Mouse (Mus musculus): Measurements from ENCODE around the gene Rsph1. TPM values are rescaled to one million over a fixed set of nuclear protein-coding genes. Genes with fewer than 3 reads are reported as not detected.

Gene Rsph1
- polyA plus RNA-seq, 1 experiment = 0.13 TPM

DNA sequence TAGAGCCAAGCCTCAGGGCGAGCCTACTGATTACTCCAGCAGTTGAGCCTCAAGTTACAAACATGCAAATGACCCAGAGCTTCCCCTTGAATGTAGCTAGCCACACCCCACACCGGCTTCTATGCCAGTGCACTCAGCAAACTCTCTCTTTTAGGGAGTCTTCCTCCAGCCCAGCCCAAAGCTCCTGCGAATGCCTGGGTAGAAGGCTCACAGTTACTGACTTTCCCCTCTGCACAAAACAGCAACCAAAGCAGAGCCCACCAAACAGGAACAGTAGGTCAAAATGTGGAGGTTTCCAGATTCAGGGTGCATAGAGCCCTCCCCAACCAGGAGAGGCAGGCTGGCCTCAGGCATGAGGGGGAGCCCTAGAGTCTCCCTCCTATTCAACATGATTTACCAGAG is 12.0 kb downstream of the Rsph1 start:
- 19% methylated on average over 3 of the region's 3 CpGs for WGBS
- TF ChIP-seq POLR2A (IDR thresholded peaks at IDR 0.05; ENCODE audit: low read depth, low read length) = no peak
- no peak for TF ChIP-seq CTCF (IDR thresholded peaks at IDR 0.05; ENCODE audit: extremely low read depth, insufficient read depth, insufficient read length, insufficient replicate concordance)
- no peaks in the 10 kb centered on the region for H3K36me3 ChIP-seq (ENCODE audit: control insufficient read depth, insufficient read depth, low read length)
- no peak overlapping the region for H3K4me3 ChIP-seq (ENCODE audit: extremely low read depth, insufficient read depth, insufficient read length)
- H3K27me3 ChIP-seq (ENCODE audit: control insufficient read depth, insufficient read depth, low read length) = no peaks in the 10 kb centered on the region
- peak; percentile 26 to 66 for DNase-seq (ENCODE audit: low read depth in 1 of 2, low spot score in 2 of 2)
- H3K4me1 ChIP-seq (ENCODE audit: control insufficient read depth, insufficient read depth, insufficient read length) = peaks cover 20% of the 10 kb centered on the region
- H3K27ac ChIP-seq (ENCODE audit: insufficient read depth, low read length) = peak overlapping the region; percentile 61

DNA sequence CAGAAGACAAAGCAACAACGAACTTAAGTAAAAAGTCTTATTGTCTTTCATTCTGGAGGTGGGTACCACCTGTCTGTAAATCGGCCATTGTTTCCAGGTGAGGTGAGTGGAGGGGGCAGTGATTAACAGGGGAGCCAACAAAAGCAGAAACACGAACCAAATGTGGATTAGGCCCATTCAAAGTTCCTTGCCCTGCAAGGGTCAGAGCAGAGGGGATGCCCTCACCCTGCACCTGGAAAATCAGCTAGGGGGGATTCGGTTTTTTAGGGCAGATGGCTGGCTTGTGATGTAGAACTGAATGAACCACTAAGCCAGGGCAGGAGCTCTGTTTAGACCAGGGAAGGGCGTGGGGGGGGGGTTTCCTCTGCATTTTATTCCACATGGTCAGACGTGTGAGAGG is 12.8 kb downstream of the Rsph1 start:
- WGBS = 61% methylated on average over 6 of the region's 6 CpGs
- no peaks in the 10 kb centered on the region for H3K27me3 ChIP-seq (ENCODE audit: control insufficient read depth, insufficient read depth, low read length)
- H3K27ac ChIP-seq (ENCODE audit: insufficient read depth, low read length) = peak overlapping the region; percentile 52
- no peak overlapping the region for H3K4me3 ChIP-seq (ENCODE audit: extremely low read depth, insufficient read depth, insufficient read length)
- no peaks in the 10 kb centered on the region for H3K36me3 ChIP-seq (ENCODE audit: control insufficient read depth, insufficient read depth, low read length)
- TF ChIP-seq CTCF (IDR thresholded peaks at IDR 0.05; ENCODE audit: extremely low read depth, insufficient read depth, insufficient read length, insufficient replicate concordance) (no peak), POLR2A (IDR thresholded peaks at IDR 0.05; ENCODE audit: low read depth, low read length) (no peak)
- peaks cover 20% of the 10 kb centered on the region for H3K4me1 ChIP-seq (ENCODE audit: control insufficient read depth, insufficient read depth, insufficient read length)
- no peak for DNase-seq (ENCODE audit: low read depth in 1 of 2, low spot score in 2 of 2)

DNA sequence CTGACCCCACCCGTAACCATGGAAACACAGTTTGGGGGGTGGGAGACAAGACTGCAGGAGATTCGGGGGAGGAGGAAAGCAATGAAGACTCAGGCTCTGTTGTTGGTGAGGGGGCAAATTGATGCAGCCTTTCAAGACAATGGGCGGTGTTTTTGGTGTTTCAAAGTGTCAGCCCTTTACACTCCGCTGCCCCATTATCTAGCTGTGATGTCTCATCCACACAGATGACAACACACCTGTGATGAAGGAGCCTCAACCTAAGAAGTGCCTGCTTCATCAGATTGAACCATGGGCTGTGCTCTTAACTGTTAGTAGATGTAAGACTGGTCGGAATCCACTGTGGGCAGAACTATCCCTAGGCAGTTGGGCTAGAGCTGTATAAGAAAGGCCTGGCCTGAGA is 13.4 kb downstream of the Rsph1 start:
- H3K27me3 ChIP-seq (ENCODE audit: control insufficient read depth, insufficient read depth, low read length) = no peaks in the 10 kb centered on the region
- no peak overlapping the region for H3K27ac ChIP-seq (ENCODE audit: insufficient read depth, low read length)
- no peaks in the 10 kb centered on the region for H3K36me3 ChIP-seq (ENCODE audit: control insufficient read depth, insufficient read depth, low read length)
- WGBS = 78% methylated on average over 5 of the region's 5 CpGs
- no peak for DNase-seq (ENCODE audit: low read depth in 1 of 2, low spot score in 2 of 2)
- peaks cover 20% of the 10 kb centered on the region for H3K4me1 ChIP-seq (ENCODE audit: control insufficient read depth, insufficient read depth, insufficient read length)
- no peak overlapping the region for H3K4me3 ChIP-seq (ENCODE audit: extremely low read depth, insufficient read depth, insufficient read length)
- TF ChIP-seq CTCF (IDR thresholded peaks at IDR 0.05; ENCODE audit: extremely low read depth, insufficient read depth, insufficient read length, insufficient replicate concordance) (no peak), POLR2A (IDR thresholded peaks at IDR 0.05; ENCODE audit: low read depth, low read length) (no peak)

DNA sequence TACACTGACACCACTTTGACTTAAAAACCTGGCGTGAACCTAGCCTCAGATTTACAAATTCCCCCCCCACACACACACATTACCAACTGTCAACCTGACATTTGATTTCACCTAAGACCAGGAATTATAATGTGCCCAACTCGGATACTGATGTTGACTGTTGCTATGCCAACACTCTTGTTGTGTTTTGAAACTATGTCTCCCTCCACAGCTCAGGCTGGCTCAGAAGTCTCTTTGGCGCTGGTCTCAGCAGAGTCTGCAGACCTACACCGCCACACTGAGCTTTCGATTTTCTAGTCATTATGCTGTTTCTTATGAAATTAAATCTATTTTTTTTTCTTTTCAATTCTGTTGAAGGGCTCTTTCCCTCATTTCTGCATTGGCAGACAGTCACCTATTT is 14.5 kb downstream of the Rsph1 start:
- DNase-seq (ENCODE audit: low read depth in 1 of 2, low spot score in 2 of 2) = no peak
- TF ChIP-seq POLR2A (IDR thresholded peaks at IDR 0.05; ENCODE audit: low read depth, low read length) (no peak), CTCF (IDR thresholded peaks at IDR 0.05; ENCODE audit: extremely low read depth, insufficient read depth, insufficient read length, insufficient replicate concordance) (no peak)
- Histone ChIP-seq H3K27me3 (ENCODE audit: control insufficient read depth, insufficient read depth, low read length) (no peaks in the 10 kb centered on the region), H3K36me3 (ENCODE audit: control insufficient read depth, insufficient read depth, low read length) (no peaks in the 10 kb centered on the region), H3K4me3 (ENCODE audit: extremely low read depth, insufficient read depth, insufficient read length) (no peak overlapping the region), H3K27ac (ENCODE audit: insufficient read depth, low read length) (no peak overlapping the region), H3K4me1 (ENCODE audit: control insufficient read depth, insufficient read depth, insufficient read length) (peaks cover 20% of the 10 kb centered on the region)
- WGBS = 78% methylated on average over 5 of the region's 5 CpGs

- Histone ChIP-seq H3K27me3 (ENCODE audit: control insufficient read depth, insufficient read depth, low read length) (no peaks in the 10 kb centered on the region), H3K4me3 (ENCODE audit: extremely low read depth, insufficient read depth, insufficient read length) (no peak overlapping the region), H3K4me1 (ENCODE audit: control insufficient read depth, insufficient read depth, insufficient read length) (peaks cover 16% of the 10 kb centered on the region), H3K27ac (ENCODE audit: insufficient read depth, low read length) (no peak overlapping the region), H3K36me3 (ENCODE audit: control insufficient read depth, insufficient read depth, low read length) (no peaks in the 10 kb centered on the region)
- TF ChIP-seq CTCF (IDR thresholded peaks at IDR 0.05; ENCODE audit: extremely low read depth, insufficient read depth, insufficient read length, insufficient replicate concordance) = no peak
- no peak for TF ChIP-seq POLR2A (IDR thresholded peaks at IDR 0.05; ENCODE audit: low read depth, low read length)
- WGBS = 42% methylated on average over 6 of the region's 6 CpGs
- no peak for DNase-seq (ENCODE audit: low read depth in 1 of 2, low spot score in 2 of 2)
These were observed 15.8 kb downstream of the Rsph1 start for GRCm38 (mm10) chr17:31261352-31261751.

- DNase-seq (ENCODE audit: low read depth in 1 of 2, low spot score in 2 of 2) = no peak
- H3K27me3 ChIP-seq (ENCODE audit: control insufficient read depth, insufficient read depth, low read length) = no peaks in the 10 kb centered on the region
- H3K4me3 ChIP-seq (ENCODE audit: extremely low read depth, insufficient read depth, insufficient read length) = no peak overlapping the region
- no peaks in the 10 kb centered on the region for H3K36me3 ChIP-seq (ENCODE audit: control insufficient read depth, insufficient read depth, low read length)
- WGBS = 79% methylated on average over 7 of the region's 7 CpGs
- TF ChIP-seq POLR2A (IDR thresholded peaks at IDR 0.05; ENCODE audit: low read depth, low read length) (no peak), CTCF (IDR thresholded peaks at IDR 0.05; ENCODE audit: extremely low read depth, insufficient read depth, insufficient read length, insufficient replicate concordance) (no peak)
- peaks cover 7% of the 10 kb centered on the region for H3K4me1 ChIP-seq (ENCODE audit: control insufficient read depth, insufficient read depth, insufficient read length)
- H3K27ac ChIP-seq (ENCODE audit: insufficient read depth, low read length) = no peak overlapping the region
These were observed 16.8 kb downstream of the Rsph1 start for GRCm38 (mm10) chr17:31260430-31260829.

DNA sequence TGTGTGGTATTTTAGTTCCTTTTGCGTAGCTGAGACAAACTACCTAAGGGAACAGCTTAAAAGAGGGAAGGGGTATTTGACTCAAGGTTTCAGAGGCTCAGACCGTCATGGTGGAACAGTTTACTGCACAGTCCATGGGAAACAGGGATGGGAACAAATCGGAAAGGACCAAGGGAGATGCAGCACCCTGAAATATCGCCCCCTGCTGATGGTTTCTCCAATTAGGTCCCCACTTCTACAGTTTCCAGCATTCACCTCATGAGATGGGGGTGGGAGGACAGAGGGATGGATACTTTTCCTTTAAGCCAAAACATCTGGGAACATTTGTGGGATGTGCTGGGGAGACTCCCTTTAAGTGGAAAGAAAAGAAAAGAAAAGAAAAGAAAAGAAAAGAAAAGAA is 17.4 kb downstream of the Rsph1 start:
- WGBS = 65% methylated on average over 4 of the region's 4 CpGs
- TF ChIP-seq CTCF (IDR thresholded peaks at IDR 0.05; ENCODE audit: extremely low read depth, insufficient read depth, insufficient read length, insufficient replicate concordance) (no peak), POLR2A (IDR thresholded peaks at IDR 0.05; ENCODE audit: low read depth, low read length) (no peak)
- Histone ChIP-seq H3K36me3 (ENCODE audit: control insufficient read depth, insufficient read depth, low read length) (no peaks in the 10 kb centered on the region), H3K27me3 (ENCODE audit: control insufficient read depth, insufficient read depth, low read length) (no peaks in the 10 kb centered on the region), H3K27ac (ENCODE audit: insufficient read depth, low read length) (no peak overlapping the region), H3K4me1 (ENCODE audit: control insufficient read depth, insufficient read depth, insufficient read length) (peaks cover 5% of the 10 kb centered on the region), H3K4me3 (ENCODE audit: extremely low read depth, insufficient read depth, insufficient read length) (no peak overlapping the region)
- no peak for DNase-seq (ENCODE audit: low read depth in 1 of 2, low spot score in 2 of 2)

Data from spleen, adult 2 months (tissue).